Mouse (Mus musculus) gastrocnemius, postnatal 10 days (tissue): ENCODE data around the gene Ifit1bl1. TPM values are rescaled to one million over a fixed set of nuclear protein-coding genes. Genes with fewer than 3 reads are reported as not detected.
"Not testable (repeated sequence)": the region's sequence is repeated elsewhere in the genome, so short reads cannot be mapped to it uniquely, and the experiment has no call there.

Source experiments
- DNase-seq: peaks from one replicate; pipeline ENCODE4 v3.0.0; 2021; ENCODE audit warnings: mixed read lengths
- total RNA-seq, 2 experiments: library from RNA; stranded (reverse); gene quantifications; 2 replicates each; pipeline ENCODE4 v1.2.3; 2021

Gene Ifit1bl1
- total RNA-seq, 2 experiments from 2014 or later = 0.11 to 0.16 TPM

- DNase-seq = no peak
Observed at GRCm38 (mm10) chr19:34588959-34589358, 12.8 kb downstream of the Ifit1bl1 start.

- DNase-seq = not testable (repeated sequence)
Observed at GRCm38 (mm10) chr19:34587898-34588692, 13.7 kb downstream of the Ifit1bl1 start.

- not testable (repeated sequence) for DNase-seq
Observed at GRCm38 (mm10) chr19:34585740-34586458, 15.9 kb downstream of the Ifit1bl1 start.

GRCm38 (mm10) chr19:34583126-34583766 lies 18.5 kb downstream of the Ifit1bl1 start, which contains the start of gene Ifit3:
Gene Ifit3, plus strand, starts transcription at chr19:34583531.
- not testable (repeated sequence) for DNase-seq

GRCm38 (mm10) chr19:34582696-34583095 lies 19.1 kb downstream of the Ifit1bl1 start:
- DNase-seq = not testable (repeated sequence)

- no peak for DNase-seq
Observed at GRCm38 (mm10) chr19:34577121-34577520, 24.6 kb downstream of the Ifit1bl1 start.

GRCm38 (mm10) chr19:34573650-34574049 lies 28.1 kb downstream of the Ifit1bl1 start:
- no peak for DNase-seq

GRCm38 (mm10) chr19:34571080-34571479 lies 30.7 kb downstream of the Ifit1bl1 start:
- no peak for DNase-seq

GRCm38 (mm10) chr19:34569896-34570476 lies 31.8 kb downstream of the Ifit1bl1 start:
- DNase-seq = no peak

- no peak for DNase-seq
Observed at GRCm38 (mm10) chr19:34568988-34569895, 32.5 kb downstream of the Ifit1bl1 start.

- no peak for DNase-seq
Observed at GRCm38 (mm10) chr19:34566178-34566784, 35.5 kb downstream of the Ifit1bl1 start.

- no peak for DNase-seq
Observed at GRCm38 (mm10) chr19:34562556-34562955, 39.2 kb downstream of the Ifit1bl1 start.

- DNase-seq = peak; percentile 16
Observed at GRCm38 (mm10) chr19:34556621-34557020, 45.1 kb downstream of the Ifit1bl1 start.

GRCm38 (mm10) chr19:34554061-34554460 lies 47.7 kb downstream of the Ifit1bl1 start:
- no peak for DNase-seq

GRCm38 (mm10) chr19:34553522-34553921 lies 48.2 kb downstream of the Ifit1bl1 start:
- DNase-seq = no peak

GRCm38 (mm10) chr19:34553021-34553420 lies 48.7 kb downstream of the Ifit1bl1 start:
- no peak for DNase-seq

GRCm38 (mm10) chr19:34551981-34552380 lies 49.8 kb downstream of the Ifit1bl1 start:
- no peak for DNase-seq

GRCm38 (mm10) chr19:34550534-34551223 lies 51.1 kb downstream of the Ifit1bl1 start, which contains the start of gene Ifit2:
Gene Ifit2, plus strand, starts transcription at chr19:34550694.
- DNase-seq = peak; percentile 57

GRCm38 (mm10) chr19:34550205-34550533 lies 51.6 kb downstream of the Ifit1bl1 start:
- no peak for DNase-seq

- DNase-seq = peak; percentile 83
Observed at GRCm38 (mm10) chr19:34547976-34548375, 53.8 kb downstream of the Ifit1bl1 start.
